Mouse (Mus musculus) MEL (cell line): ENCODE results near the gene Oxt.

ENCODE experiments used
- CTCF ChIP-seq, 3 experiments: IDR thresholded peaks in 2 of 3; conservative IDR thresholded peaks in 1 of 3; 2 replicates each; pipeline ENCODE4 v1.5.1; 2011 to 2012; ENCODE audit warnings: low read length in 3 of 3, low read depth in 2 of 3, mild to moderate bottlenecking in 2 of 3, improper control_type of control experiment in 1 of 3, inconsistent platforms in 1 of 3, mixed read lengths in 1 of 3, moderate library complexity in 1 of 3; ENCODE audit not compliant: control insufficient read depth in 1 of 3, insufficient read depth in 1 of 3, poor library complexity in 1 of 3, severe bottlenecking in 1 of 3
- ETS1 ChIP-seq: IDR thresholded peaks from 2 replicates; pipeline ENCODE4 v1.6.1; 2012; ENCODE audit warnings: low read depth, mild to moderate bottlenecking, inconsistent platforms, low read length, improper control_type of control experiment, moderate library complexity
- MAX ChIP-seq: IDR thresholded peaks from 2 replicates; pipeline ENCODE4 v1.6.1; 2011; ENCODE audit warnings: low read length, improper control_type of control experiment
- MYC ChIP-seq: IDR thresholded peaks from 2 replicates; pipeline ENCODE4 v1.6.1; 2011; ENCODE audit warnings: low read depth, mild to moderate bottlenecking, low read length, improper control_type of control experiment, moderate library complexity
- POLR2A ChIP-seq, 2 experiments: IDR thresholded peaks; 2 replicates each; pipeline ENCODE4 v1.6.1; 2011 to 2012; ENCODE audit warnings: low read length in 2 of 2, mild to moderate bottlenecking in 2 of 2, control low read depth in 1 of 2, improper control_type of control experiment in 1 of 2, low read depth in 1 of 2, moderate library complexity in 1 of 2; ENCODE audit not compliant: control insufficient read depth in 1 of 2, insufficient read depth in 1 of 2, poor library complexity in 1 of 2
- POLR2AphosphoS5 ChIP-seq: IDR thresholded peaks from 2 replicates; pipeline ENCODE4 v1.6.1; 2012; ENCODE audit warnings: low read depth, borderline replicate concordance, mild to moderate bottlenecking, inconsistent platforms, low read length, moderate library complexity, mixed read lengths
- RCOR1 ChIP-seq: IDR thresholded peaks from 2 replicates; pipeline ENCODE4 v1.6.1; 2012; ENCODE audit warnings: low read depth, mild to moderate bottlenecking, inconsistent platforms, low read length, improper control_type of control experiment
- SIN3A ChIP-seq: IDR thresholded peaks from 2 replicates; pipeline ENCODE4 v1.6.1; 2012; ENCODE audit warnings: low read length, improper control_type of control experiment, inconsistent platforms

- no peak for TF ChIP-seq RCOR1
- TF ChIP-seq SIN3A, result no peak
- no peak for TF ChIP-seq POLR2A (IDR thresholded peaks at IDR 0.05; ENCODE audit: control insufficient read depth in 1 of 2, insufficient read depth in 1 of 2, low read depth in 1 of 2, low read length in 2 of 2, poor library complexity in 1 of 2)
- no peak for TF ChIP-seq CTCF (IDR thresholded peaks at IDR 0.05 in 2 of 3, conservative IDR thresholded peaks at IDR 0.05 in 1 of 3; ENCODE audit: control insufficient read depth in 1 of 3, insufficient read depth in 1 of 3, low read depth in 2 of 3, low read length in 3 of 3, poor library complexity in 1 of 3, severe bottlenecking in 1 of 3)
- no peak for TF ChIP-seq MAX
- no peak for TF ChIP-seq MYC
- no peak for TF ChIP-seq POLR2AphosphoS5
- no peak for TF ChIP-seq ETS1
These were observed 6.0 kb upstream of the Oxt start for GRCm38 (mm10) chr2:130569926-130570325.
